23 mouse cellular contexts compared by ENCODE assay signal in genomic region chr13:97724551-97724950, GRCm38 (mm10). TPM values are rescaled to one million over a fixed set of nuclear protein-coding genes. Genes with fewer than 3 reads are reported as not detected.
DNase-seq lines count a peak whose midpoint lies in the region; ATAC-seq lines count a peak whose summit lies in the region.
"Had no signal": no experiment of that assay in that cellular context is flagged by ENCODE, and none has a peak within 500 bp of the region (broad histone marks: within the 10 kb centered on the region; RNA-seq: fewer than 3 reads in every experiment).

No protein-coding gene starts in this region.

- 61% methylated on average over 6 of the region's 6 CpGs for WGBS in midbrain, embryonic 10.5 days
- WGBS in midbrain, embryonic 14.5 days = 51% methylated on average over 6 of the region's 6 CpGs
- WGBS in embryonic facial prominence, embryonic 15.5 days = 55% methylated on average over 6 of the region's 6 CpGs

- no peaks in the 10 kb centered on the region for H3K27me3 ChIP-seq in midbrain, embryonic 10.5 days (ENCODE audit: low read depth, poor library complexity, severe bottlenecking)
- H3K27me3 ChIP-seq in midbrain, embryonic 14.5 days (ENCODE audit: control insufficient read depth, insufficient read depth, low read length) = no peaks in the 10 kb centered on the region
- no peaks in the 10 kb centered on the region for H3K27me3 ChIP-seq in embryonic facial prominence, embryonic 15.5 days
- H3K27me3 ChIP-seq: CH12.LX; embryonic facial prominence, embryonic 12.5 days; forebrain, embryonic 13.5 days; heart, embryonic 13.5 days; hindbrain, embryonic 12.5 days; hindbrain, embryonic 15.5 days; intestine, embryonic 15.5 days had no signal

- H3K36me3 ChIP-seq in midbrain, embryonic 10.5 days = no peaks in the 10 kb centered on the region
- H3K36me3 ChIP-seq in midbrain, embryonic 14.5 days (ENCODE audit: control insufficient read depth, insufficient read depth, low read length) = no peaks in the 10 kb centered on the region
- no peaks in the 10 kb centered on the region for H3K36me3 ChIP-seq in embryonic facial prominence, embryonic 15.5 days
- H3K36me3 ChIP-seq: embryonic facial prominence, embryonic 12.5 days; forebrain, embryonic 10.5 days; heart, embryonic 10.5 days; heart, embryonic 13.5 days; hindbrain, embryonic 12.5 days; hindbrain, embryonic 15.5 days; intestine, embryonic 15.5 days had no signal

- peaks cover 8% of the 10 kb centered on the region; the same call in 1 of the 2 replicates for H3K4me1 ChIP-seq in midbrain, embryonic 10.5 days
- no peaks in the 10 kb centered on the region for H3K4me1 ChIP-seq in midbrain, embryonic 14.5 days (ENCODE audit: control insufficient read depth, insufficient read depth, low read length)
- H3K4me1 ChIP-seq in embryonic facial prominence, embryonic 15.5 days = peaks cover 12% of the 10 kb centered on the region; the same call in 1 of the 2 replicates
- H3K4me1 ChIP-seq: forebrain, embryonic 10.5 days; intestine, embryonic 15.5 days had no signal

- no peak overlapping the region for H3K9ac ChIP-seq in midbrain, embryonic 14.5 days (replicated peaks; ENCODE audit: low read length)
- no peak overlapping the region for H3K9ac ChIP-seq in embryonic facial prominence, embryonic 15.5 days
- H3K9ac ChIP-seq: embryonic facial prominence, embryonic 12.5 days; forebrain, embryonic 13.5 days; heart, embryonic 13.5 days; hindbrain, embryonic 12.5 days; hindbrain, embryonic 15.5 days; intestine, embryonic 15.5 days had no signal

- no peak overlapping the region for H3K4me3 ChIP-seq in midbrain, embryonic 10.5 days
- H3K4me3 ChIP-seq in midbrain, embryonic 14.5 days (replicated peaks; ENCODE audit: low read depth, low read length) = no peak overlapping the region
- no peak overlapping the region for H3K4me3 ChIP-seq in embryonic facial prominence, embryonic 15.5 days (replicated peaks)
- H3K4me3 ChIP-seq: embryonic facial prominence, embryonic 12.5 days; forebrain, embryonic 10.5 days; forebrain, embryonic 13.5 days; gastrocnemius, adult 2 months; heart, embryonic 10.5 days; heart, embryonic 13.5 days; hindbrain, embryonic 12.5 days; hindbrain, embryonic 15.5 days; intestine, embryonic 15.5 days had no signal

- 0 out of 2 replicates have a peak overlapping the region, but pooled peaks have one; percentile 23 for H3K27ac ChIP-seq in midbrain, embryonic 10.5 days (replicated peaks)
- H3K27ac ChIP-seq in midbrain, embryonic 14.5 days (replicated peaks; ENCODE audit: low read depth, low read length) = no peak overlapping the region
- peak overlapping the region; percentile 17; the same call in 1 of the 2 replicates for H3K27ac ChIP-seq in embryonic facial prominence, embryonic 15.5 days (replicated peaks)
- H3K27ac ChIP-seq: embryonic facial prominence, embryonic 12.5 days; forebrain, embryonic 10.5 days; forebrain, embryonic 13.5 days; gastrocnemius, adult 2 months; heart, embryonic 10.5 days; heart, embryonic 13.5 days; hindbrain, embryonic 12.5 days; hindbrain, embryonic 15.5 days; intestine, embryonic 15.5 days had no signal

- ATAC-seq in midbrain, embryonic 14.5 days (ENCODE audit: low FRiP score, low TSS enrichment) = no peak
- no peak for ATAC-seq in embryonic facial prominence, embryonic 15.5 days (ENCODE audit: insufficient number of reproducible peaks, low FRiP score, low TSS enrichment, low read depth)
- ATAC-seq: forebrain, embryonic 13.5 days; intestine, embryonic 15.5 days had no signal

- peak; percentile 42 for DNase-seq in heart, adult 11 months
- DNase-seq in heart, adult 8-10 months (ENCODE audit: low spot score) = no peak
- DNase-seq in midbrain, embryonic 10.5 days (ENCODE audit: low spot score) = no peak
- no peak for DNase-seq in midbrain, embryonic 14.5 days
- no peak for DNase-seq in thymus, postnatal 4 days
- DNase-seq: adrenal gland, postnatal 10 days; adrenal gland, postnatal 36 days; B cell, adult 2 months; cerebellum, adult 18-20 months; cerebellum, adult 9-10 months; heart, adult 18-20 months; kidney, adult 11 months had no signal

- H3K9me3 ChIP-seq in midbrain, embryonic 10.5 days (replicated peaks) = no peaks in the 10 kb centered on the region
- no peaks in the 10 kb centered on the region for H3K9me3 ChIP-seq in midbrain, embryonic 14.5 days (ENCODE audit: control insufficient read depth, low read length)
- no peaks in the 10 kb centered on the region for H3K9me3 ChIP-seq in embryonic facial prominence, embryonic 15.5 days (replicated peaks)
- H3K9me3 ChIP-seq: embryonic facial prominence, embryonic 12.5 days; forebrain, embryonic 10.5 days; forebrain, embryonic 13.5 days; heart, embryonic 10.5 days; heart, embryonic 13.5 days; hindbrain, embryonic 12.5 days; hindbrain, embryonic 15.5 days; intestine, embryonic 15.5 days had no signal

- H3K4me2 ChIP-seq in midbrain, embryonic 14.5 days (ENCODE audit: low read length) = no peak overlapping the region
- H3K4me2 ChIP-seq in embryonic facial prominence, embryonic 15.5 days (replicated peaks) = no peak overlapping the region
- H3K4me2 ChIP-seq: embryonic facial prominence, embryonic 12.5 days; forebrain, embryonic 13.5 days; heart, embryonic 13.5 days; hindbrain, embryonic 12.5 days; hindbrain, embryonic 15.5 days; intestine, embryonic 15.5 days had no signal

RNA-seq across cellular contexts. Expression of gene Gm10260, which starts 35.9 kb away (rescaled TPM):
- total RNA-seq in heart, adult 8-10 months (2022) = 100 to 1,000 TPM in 3 of 4 experiments, 10 to 100 TPM in 1; 89.5 to 120 (median 108) TPM
- polyA plus RNA-seq in midbrain, embryonic 10.5 days (2016; fragmentation: Nextera tagmentation; extraction: Ambion mirVana) = 4.2 and 4.9 TPM in 2 replicates
- polyA plus RNA-seq in midbrain, embryonic 14.5 days (2014; fragmentation: Nextera tagmentation; extraction: Ambion mirVana) = not detected in 2 replicates
- 4.7 and 23.6 TPM in 2 replicates for polyA plus RNA-seq in embryonic facial prominence, embryonic 15.5 days (2015; fragmentation: Nextera tagmentation; extraction: Ambion mirVana)
